Mouse (Mus musculus) heart, postnatal 4 days (tissue): ENCODE data around the gene Zdhhc13. TPM values are rescaled to one million over a fixed set of nuclear protein-coding genes. Genes with fewer than 3 reads are reported as not detected.

Experiments used
- DNase-seq: peaks from one replicate; pipeline ENCODE4 v3.0.0; 2021
- total RNA-seq, 2 experiments: library from RNA; stranded (reverse); gene quantifications; 2 replicates each; pipeline ENCODE4 v1.2.3; 2021

Zdhhc13 gene
- total RNA-seq, 2 experiments from 2014 or later, result 21.2 to 22.6 TPM

DNA sequence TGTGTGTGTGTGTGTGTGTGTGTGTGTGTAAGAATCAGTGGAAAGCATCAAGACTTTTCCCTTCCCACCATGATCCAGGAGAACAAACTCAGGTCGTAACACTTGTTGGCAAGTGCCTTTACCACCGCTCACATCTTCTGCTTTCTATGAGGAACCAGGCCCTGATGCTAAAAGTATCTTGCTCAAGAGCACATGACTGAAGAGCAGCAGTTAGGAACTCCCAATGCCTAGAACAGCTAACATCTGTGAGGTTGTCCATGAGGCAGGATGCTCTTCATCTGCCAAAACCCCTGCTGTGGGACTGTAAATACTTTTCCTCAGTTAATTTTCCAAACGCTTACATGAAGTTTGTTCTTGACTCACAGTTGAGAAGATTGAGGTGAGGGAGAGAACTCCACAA is 455 bp upstream of the Zdhhc13 start:
- DNase-seq, result no peak

DNA sequence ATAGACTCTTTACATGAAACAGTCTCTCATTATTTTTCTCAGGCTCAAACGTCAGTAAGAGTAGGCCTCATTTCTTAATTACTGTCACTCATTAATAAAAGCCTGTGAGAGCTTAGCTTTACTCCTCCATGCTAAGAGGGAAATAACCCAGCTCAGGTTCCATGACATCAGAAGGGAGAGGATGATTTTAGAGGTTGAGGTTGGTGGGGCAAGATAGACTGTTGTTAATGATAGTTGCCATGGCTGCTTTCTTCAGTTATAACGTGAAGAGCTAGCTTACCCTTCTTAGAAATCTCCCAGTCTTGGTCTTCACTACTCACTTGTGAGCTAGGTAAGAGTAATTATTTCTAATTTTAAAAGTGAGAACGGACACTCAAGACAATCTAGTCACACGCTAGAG is 1.3 kb downstream of the Zdhhc13 start:
- no peak for DNase-seq

DNA sequence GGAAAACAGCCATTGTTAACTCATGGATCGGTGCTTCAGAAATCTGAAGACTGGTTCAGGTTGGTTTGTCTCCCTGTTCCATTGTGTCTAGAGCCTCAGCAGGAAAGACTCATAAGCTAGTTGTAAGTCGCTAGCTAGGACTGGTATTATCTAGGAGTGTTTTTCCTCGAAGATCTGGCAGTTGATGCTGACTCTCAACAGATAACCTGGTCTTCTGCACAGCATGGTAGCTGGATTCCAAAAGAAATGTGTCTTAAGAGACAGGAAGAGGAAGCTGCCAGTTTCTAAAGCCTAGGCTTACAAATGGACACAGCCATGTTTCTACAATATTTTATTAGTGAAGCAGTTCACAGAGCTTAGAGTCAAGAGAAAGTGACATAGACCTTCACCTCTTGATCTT is 2.6 kb downstream of the Zdhhc13 start:
- DNase-seq, result no peak

- DNase-seq, result no peak
Observed at GRCm38 (mm10) chr7:48795130-48795529, 6.3 kb downstream of the Zdhhc13 start.

- DNase-seq, result no peak
Observed at GRCm38 (mm10) chr7:48803381-48803780, 14.6 kb downstream of the Zdhhc13 start.

GRCm38 (mm10) chr7:48806587-48806986 is 17.8 kb downstream of the Zdhhc13 start:
- DNase-seq, result no peak

DNA sequence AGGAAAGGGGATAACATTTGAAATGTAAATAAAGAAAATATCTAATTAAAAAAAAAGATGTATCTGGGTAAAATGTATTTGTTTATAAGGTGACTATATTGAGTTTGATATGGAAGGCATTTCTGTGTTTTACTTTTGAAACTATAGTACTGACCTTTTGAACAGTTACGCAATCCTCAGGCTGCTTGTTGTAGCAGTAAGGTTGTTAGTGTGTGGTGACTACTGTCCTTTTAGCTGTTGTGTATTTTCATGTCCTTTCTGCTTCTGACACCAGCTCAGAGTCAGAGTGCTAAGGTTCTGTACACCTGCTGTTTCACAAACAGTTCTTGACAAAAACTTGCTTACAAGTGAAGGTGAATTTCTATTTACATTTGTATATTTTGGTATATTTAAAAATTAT is 21.8 kb downstream of the Zdhhc13 start:
- no peak for DNase-seq

- no peak for DNase-seq
Observed at GRCm38 (mm10) chr7:48812358-48812757, 23.6 kb downstream of the Zdhhc13 start.

DNA sequence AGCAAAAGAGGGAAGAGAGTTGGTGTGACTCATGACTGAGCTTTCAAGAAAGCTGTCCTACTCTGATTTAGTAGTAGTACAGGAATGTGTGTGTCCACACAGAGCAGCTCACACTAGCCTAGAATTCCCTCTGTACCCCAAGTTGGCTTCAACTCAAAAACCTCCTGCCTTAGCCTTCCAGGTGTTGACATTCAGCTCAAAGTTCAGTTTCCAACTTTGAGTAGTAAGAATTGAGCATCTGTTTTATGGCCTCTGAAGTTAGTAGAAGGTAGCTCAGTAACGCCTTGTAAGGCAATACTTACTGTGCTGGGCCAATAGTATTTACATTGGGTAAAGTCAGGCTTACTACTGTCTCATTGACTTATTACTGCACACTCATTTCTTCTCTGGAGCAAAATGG is 24.8 kb downstream of the Zdhhc13 start:
- no peak for DNase-seq

DNA sequence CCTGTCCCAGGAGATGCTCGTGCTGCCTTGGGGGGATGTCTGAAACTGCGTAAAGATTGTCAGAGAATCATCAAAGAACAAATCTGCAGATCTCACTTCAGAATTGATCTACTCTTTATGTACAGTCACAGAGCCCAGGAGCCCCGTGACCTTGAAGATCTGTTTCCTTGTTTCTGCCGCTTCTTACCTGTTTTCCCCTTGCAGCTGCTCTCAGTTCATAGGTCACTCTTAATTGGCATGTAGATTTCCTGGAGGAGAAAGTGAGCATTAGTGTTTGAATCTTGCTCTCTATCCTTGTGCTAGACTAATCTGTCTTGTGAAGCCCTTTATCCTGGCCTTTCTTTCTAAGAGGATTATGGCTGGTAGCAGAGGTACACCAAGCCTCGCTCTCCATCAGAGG is 32.9 kb downstream of the Zdhhc13 start:
- DNase-seq, result no peak

- no peak for DNase-seq
Observed at GRCm38 (mm10) chr7:48823621-48824020, 34.8 kb downstream of the Zdhhc13 start.

DNA sequence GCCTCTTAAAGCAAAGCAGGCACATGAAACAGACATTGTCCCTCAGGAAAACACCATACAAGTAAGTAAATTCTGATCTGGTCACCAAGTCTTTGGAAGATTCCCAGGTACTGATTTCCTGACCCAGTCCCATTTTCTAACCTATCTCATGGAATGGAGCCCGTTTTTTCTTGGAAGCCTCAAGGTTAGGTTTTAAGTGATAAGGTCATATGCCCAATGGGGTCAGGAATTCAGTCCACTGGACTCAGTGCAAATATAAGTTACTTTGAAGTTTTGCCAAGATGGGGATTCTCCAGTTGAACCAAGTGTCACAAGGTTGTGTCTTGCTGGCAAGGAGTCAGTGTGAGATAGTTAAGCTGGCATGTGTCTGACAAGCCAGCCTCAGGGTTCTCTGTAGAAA is 35.9 kb downstream of the Zdhhc13 start:
- no peak for DNase-seq

GRCm38 (mm10) chr7:48825170-48825569 is 36.4 kb downstream of the Zdhhc13 start:
- no peak for DNase-seq

DNA sequence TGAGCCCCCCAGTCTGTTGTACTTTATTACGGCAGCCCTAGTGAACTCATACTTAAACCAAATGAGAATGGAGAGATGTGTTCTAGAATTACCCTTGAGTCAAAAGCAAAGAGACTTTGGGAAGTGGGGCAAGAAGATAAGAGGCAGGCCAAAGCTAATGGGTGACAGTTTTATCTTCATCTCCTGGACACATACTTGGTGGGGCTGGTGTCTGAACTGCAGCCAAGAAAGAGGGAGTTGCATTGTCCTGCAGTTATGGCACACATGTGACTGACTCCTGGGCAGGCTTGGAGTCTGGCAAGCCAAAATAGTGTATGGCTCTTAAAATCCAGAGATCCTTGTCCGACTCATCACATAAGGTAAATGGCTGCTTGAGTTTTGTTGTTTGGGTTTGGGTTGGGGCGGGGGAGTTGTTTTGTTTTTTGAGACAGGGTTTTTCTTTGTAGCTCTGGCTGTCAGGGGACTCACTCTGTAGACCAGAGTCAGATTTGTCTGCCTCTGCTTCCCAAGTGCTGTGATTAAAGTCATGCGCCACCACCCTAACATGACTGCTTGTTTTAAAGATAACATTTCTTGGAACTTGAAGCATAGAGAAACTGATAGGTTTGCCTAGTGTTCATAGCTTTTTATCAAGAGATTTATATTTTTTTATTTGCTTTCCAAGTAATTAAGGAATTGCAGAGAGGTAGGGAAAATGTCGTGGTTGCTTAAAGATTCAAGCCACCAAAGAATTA is 40.5 kb downstream of the Zdhhc13 start:
- peak; percentile 70 for DNase-seq

DNA sequence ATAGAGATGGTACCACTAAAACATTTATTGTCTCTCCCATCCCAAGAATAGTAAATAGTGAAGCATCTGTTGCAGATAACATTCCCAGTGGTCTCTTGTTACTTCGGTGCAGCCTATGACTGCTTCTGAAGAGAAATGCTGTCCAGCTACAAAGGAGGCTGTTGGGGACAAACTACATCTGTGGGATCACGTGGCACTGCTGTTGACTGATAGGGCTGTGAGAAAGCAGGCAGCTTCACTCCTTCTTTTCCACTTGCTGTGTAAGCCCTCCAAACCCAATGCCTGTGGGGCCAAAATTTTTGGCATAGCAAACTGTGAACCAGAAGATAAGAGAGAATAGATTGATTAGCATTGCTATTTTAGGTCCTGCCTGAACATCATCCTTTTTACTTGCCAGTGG is 41.6 kb downstream of the Zdhhc13 start:
- DNase-seq, result peak; percentile 47

DNA sequence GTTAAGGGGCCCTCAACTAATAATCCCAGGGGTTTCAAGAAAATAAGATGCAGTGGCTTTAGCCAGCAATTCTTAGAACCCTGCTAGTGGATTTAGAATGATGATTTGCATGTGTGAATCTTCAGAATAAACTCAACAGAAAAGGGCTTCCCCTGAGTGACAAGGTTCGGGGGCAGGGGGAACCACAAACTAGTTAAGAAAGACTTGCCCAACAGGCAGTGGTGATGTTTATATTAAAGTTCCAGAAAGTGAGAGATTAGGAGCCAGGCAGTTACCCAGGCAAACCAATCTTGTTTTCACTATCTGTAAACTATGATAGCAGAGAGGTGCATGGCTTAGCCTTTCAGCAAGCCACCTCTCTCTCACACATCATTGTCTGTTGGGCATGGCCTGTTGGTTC is 43.9 kb downstream of the Zdhhc13 start:
- no peak for DNase-seq

- DNase-seq, result no peak
Observed at GRCm38 (mm10) chr7:48834371-48834970, 45.7 kb downstream of the Zdhhc13 start.

GRCm38 (mm10) chr7:48834989-48835626 is 46.3 kb downstream of the Zdhhc13 start:
- DNase-seq, result no peak

- DNase-seq, result no peak
Observed at GRCm38 (mm10) chr7:48836949-48837348, 48.1 kb downstream of the Zdhhc13 start.

DNA sequence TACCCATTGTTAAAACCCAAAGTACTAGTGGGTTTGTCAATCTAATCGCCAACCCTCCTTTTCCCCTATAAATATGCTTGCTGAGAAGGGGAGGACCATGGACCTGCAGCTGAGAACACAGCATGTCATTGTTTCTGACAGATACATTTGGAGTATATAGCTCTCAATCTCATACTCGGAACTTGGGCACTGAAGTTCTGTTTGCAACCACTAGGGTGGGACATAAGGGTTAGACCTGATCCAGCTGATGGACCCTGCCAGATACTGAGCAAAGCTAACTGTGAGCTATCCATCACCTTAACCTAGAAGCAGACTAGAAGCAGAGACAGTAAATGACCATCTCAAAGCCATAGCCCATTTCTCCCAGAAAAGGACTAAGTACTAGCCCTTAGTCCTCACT is 49.6 kb downstream of the Zdhhc13 start:
- no peak for DNase-seq

- DNase-seq, result no peak
Observed at GRCm38 (mm10) chr7:48840545-48840944, 51.7 kb downstream of the Zdhhc13 start.

GRCm38 (mm10) chr7:48841538-48841937 is 52.7 kb downstream of the Zdhhc13 start:
- no peak for DNase-seq

DNA sequence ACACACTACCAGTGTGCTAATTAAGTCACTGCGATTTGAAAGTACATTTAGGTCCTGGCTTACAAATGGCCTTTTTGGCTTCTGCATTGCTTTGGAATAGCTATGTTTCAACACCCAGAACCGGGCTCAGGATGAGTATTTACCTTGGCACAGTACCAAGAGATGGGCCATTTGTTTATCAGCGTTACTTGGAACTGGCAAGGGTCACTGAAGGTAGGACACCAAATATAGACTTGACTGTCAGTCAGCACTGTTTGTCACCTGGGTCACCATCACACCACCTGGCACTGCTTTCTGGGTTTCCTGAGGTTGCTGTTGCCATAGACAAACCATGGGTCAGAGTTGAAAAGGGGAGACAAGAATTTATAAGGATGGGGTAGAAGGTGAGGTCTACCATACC is 53.5 kb downstream of the Zdhhc13 start:
- DNase-seq, result peak; percentile 37

DNA sequence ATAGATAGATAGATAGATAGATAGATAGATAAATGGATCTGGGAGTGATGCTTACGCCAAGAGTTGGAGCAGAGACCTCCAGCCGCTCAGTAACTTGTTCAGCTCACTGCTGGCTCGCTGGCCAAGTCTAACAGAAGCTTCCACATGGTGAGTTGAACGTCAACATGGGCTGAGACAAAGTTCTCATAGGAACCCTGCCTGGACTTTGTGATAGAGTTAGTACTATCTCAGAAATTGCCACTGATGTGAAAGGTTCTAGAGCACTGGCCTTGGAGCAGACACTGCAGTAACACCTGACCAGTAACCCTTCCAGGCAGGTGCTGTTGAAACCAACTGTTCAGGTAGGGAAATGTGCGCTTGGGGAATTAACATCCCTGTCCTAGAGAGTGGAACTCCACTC is 54.7 kb downstream of the Zdhhc13 start:
- no peak for DNase-seq
